Comparison of ENCODE assay signal across 8 mouse cellular contexts in the genomic region with DNA sequence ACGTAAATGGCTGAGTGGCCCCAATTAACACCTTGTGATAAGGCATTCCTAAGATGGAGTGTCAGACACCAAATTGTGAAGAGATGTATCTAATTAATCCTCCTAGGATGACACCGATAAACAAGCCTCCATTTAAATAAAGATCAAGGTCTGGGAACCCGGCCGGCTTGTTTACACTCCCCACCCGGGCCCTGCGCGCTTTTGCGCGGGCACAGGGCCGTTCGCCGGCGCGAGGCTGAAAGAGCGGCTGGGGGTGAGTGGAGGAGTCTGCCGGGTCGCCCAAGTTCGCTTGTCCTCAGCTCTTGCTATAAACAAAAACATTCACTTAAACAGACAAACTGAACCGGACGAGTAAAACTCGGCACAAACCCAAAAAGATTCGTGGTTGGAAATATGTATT. TPM values are rescaled to one million over a fixed set of nuclear protein-coding genes. Genes with fewer than 3 reads are reported as not detected.
DNase-seq lines count a peak whose midpoint lies in the region; ATAC-seq and TF ChIP-seq lines count a peak whose summit lies in the region.

No protein-coding gene starts in this region.

- DNase-seq in CD4-positive, CD25-positive, alpha-beta regulatory T cell, adult 2 months (ENCODE audit: low read depth, low spot score), result peak; percentile 37
- no peak for DNase-seq in lung, postnatal 25 days (ENCODE audit: low spot score)
- DNase-seq in limb, embryonic 11.5 days (ENCODE audit: low spot score), result peak; percentile 62
- DNase-seq in adrenal gland, postnatal 25 days, result no peak
- no peak for DNase-seq in lung, adult 2 months

- no peak for TF ChIP-seq POLR2A in lung, adult 2 months (IDR thresholded peaks at IDR 0.05; ENCODE audit: borderline replicate concordance, extremely low read depth, low read depth, low read length)

- H3K9me3 ChIP-seq in lung, embryonic 15.5 days, result no peaks in the 10 kb centered on the region
- no peaks in the 10 kb centered on the region for H3K9me3 ChIP-seq in limb, embryonic 11.5 days (ENCODE audit: control insufficient read depth, low read length)
- H3K9me3 ChIP-seq in stomach, embryonic 14.5 days (ENCODE audit: control insufficient read depth, low read depth, low read length), result no peaks in the 10 kb centered on the region

- no peak overlapping the region for H3K27ac ChIP-seq in lung, embryonic 15.5 days
- H3K27ac ChIP-seq in limb, embryonic 11.5 days (replicated peaks; ENCODE audit: low read depth, low read length), result no peak overlapping the region
- H3K27ac ChIP-seq in stomach, embryonic 14.5 days (ENCODE audit: low read length), result no peak overlapping the region

- peaks cover 71% of the 10 kb centered on the region for H3K27me3 ChIP-seq in lung, embryonic 15.5 days
- H3K27me3 ChIP-seq in limb, embryonic 11.5 days (ENCODE audit: control insufficient read depth, insufficient read depth, low read length), result peaks cover 48% of the 10 kb centered on the region
- peaks cover 47% of the 10 kb centered on the region for H3K27me3 ChIP-seq in stomach, embryonic 14.5 days (ENCODE audit: control insufficient read depth, insufficient read depth, low read length)

- peak overlapping the region; percentile 35 for H3K4me3 ChIP-seq in lung, embryonic 15.5 days
- H3K4me3 ChIP-seq in limb, embryonic 11.5 days (ENCODE audit: low read depth, low read length), result peak overlapping the region; percentile 20
- peak overlapping the region; percentile 25 for H3K4me3 ChIP-seq in stomach, embryonic 14.5 days (ENCODE audit: low read depth, low read length)
- no peak overlapping the region for H3K4me3 ChIP-seq in lung, adult 2 months (replicated peaks; ENCODE audit: extremely low read depth, low read depth, low read length)

- peak overlapping the region; percentile 70 for H3K4me2 ChIP-seq in lung, embryonic 15.5 days
- H3K4me2 ChIP-seq in limb, embryonic 11.5 days (ENCODE audit: low read depth, severe bottlenecking), result peak overlapping the region; percentile 49
- H3K4me2 ChIP-seq in stomach, embryonic 14.5 days (replicated peaks; ENCODE audit: low read depth, low read length), result peak overlapping the region; percentile 42

- WGBS in lung, embryonic 15.5 days, result under 1% methylated on average over 22 of the region's 22 CpGs
- under 1% methylated on average over 22 of the region's 22 CpGs for WGBS in limb, embryonic 11.5 days
- under 1% methylated on average over 22 of the region's 22 CpGs for WGBS in stomach, embryonic 14.5 days
- 3% methylated on average over 22 of the region's 22 CpGs for whole genome bisulfite sequencing in lung, adult 2 months

- ATAC-seq in CD4-positive, CD25-positive, alpha-beta regulatory T cell, adult 4 months, result no peak
- ATAC-seq in lung, embryonic 15.5 days (ENCODE audit: borderline replicate concordance, extremely low read depth, low FRiP score, low TSS enrichment), result no peak
- no peak for ATAC-seq in limb, embryonic 11.5 days (ENCODE audit: insufficient number of reproducible peaks, low FRiP score, low TSS enrichment, low read depth)
- no peak for ATAC-seq in stomach, embryonic 14.5 days (ENCODE audit: insufficient number of reproducible peaks, insufficient read depth, low FRiP score, low read depth)

- no peaks in the 10 kb centered on the region for H3K36me3 ChIP-seq in lung, embryonic 15.5 days
- H3K36me3 ChIP-seq in limb, embryonic 11.5 days (ENCODE audit: control insufficient read depth, insufficient read depth, low read length), result no peaks in the 10 kb centered on the region
- H3K36me3 ChIP-seq in stomach, embryonic 14.5 days (ENCODE audit: control insufficient read depth, insufficient read depth, low read length), result no peaks in the 10 kb centered on the region

- no peak overlapping the region for H3K9ac ChIP-seq in lung, embryonic 15.5 days
- H3K9ac ChIP-seq in limb, embryonic 11.5 days (ENCODE audit: low read length), result no peak overlapping the region
- no peak overlapping the region for H3K9ac ChIP-seq in stomach, embryonic 14.5 days (replicated peaks; ENCODE audit: low read depth, low read length)

- H3K4me1 ChIP-seq in lung, embryonic 15.5 days, result peaks cover 20% of the 10 kb centered on the region
- peaks cover 12% of the 10 kb centered on the region; the same call in 1 of the 2 replicates for H3K4me1 ChIP-seq in limb, embryonic 11.5 days (ENCODE audit: control insufficient read depth, insufficient read depth, low read length)
- H3K4me1 ChIP-seq in stomach, embryonic 14.5 days (ENCODE audit: control insufficient read depth, insufficient read depth, low read length), result peaks cover 13% of the 10 kb centered on the region; the same call in 1 of the 2 replicates
- H3K4me1 ChIP-seq in lung, adult 2 months (ENCODE audit: control insufficient read depth, insufficient read depth, low read length), result peaks cover 7% of the 10 kb centered on the region

- TF ChIP-seq CTCF in lung, adult 2 months (IDR thresholded peaks at IDR 0.05; ENCODE audit: insufficient read depth, low read length), result no peak

RNA-seq across cellular contexts. Expression of gene Eomes, which starts 9.6 kb away (rescaled TPM):
- under 1 TPM; 0.28 to 0.54 TPM for polyA plus RNA-seq in CD4-positive, CD25-positive, alpha-beta regulatory T cell, adult 4 months (2017; shearing (Covaris generic))
- 0.08 TPM in 1 of 2 replicates, not detected in the other for polyA plus RNA-seq in lung, embryonic 15.5 days (2015; fragmentation: Nextera tagmentation; extraction: Ambion mirVana)
- polyA plus RNA-seq in limb, embryonic 11.5 days (2014; fragmentation: Nextera tagmentation; extraction: Ambion mirVana), result 0.67 and 1.1 TPM in 2 replicates
- 0.22 TPM in 1 of 2 replicates, not detected in the other for polyA plus RNA-seq in stomach, embryonic 14.5 days (2014; fragmentation: Nextera tagmentation; extraction: Ambion mirVana)
- 0.09 and 0.43 TPM in 2 replicates for total RNA-seq in adrenal gland, postnatal 25 days (2021)
- polyA plus RNA-seq in lung, adult 2 months (2012; rRNA removed), result 0.96 and 1.3 TPM in 2 replicates

RNA-seq across cellular contexts. Expression of gene Golga4, which starts 18.4 kb away (rescaled TPM):
- polyA plus RNA-seq in CD4-positive, CD25-positive, alpha-beta regulatory T cell, adult 4 months (2017; shearing (Covaris generic)), result 10 to 100 TPM; 24.4 to 30.7 TPM
- 39.2 and 43.5 TPM in 2 replicates for polyA plus RNA-seq in lung, embryonic 15.5 days (2015; fragmentation: Nextera tagmentation; extraction: Ambion mirVana)
- 49.5 and 60.1 TPM in 2 replicates for polyA plus RNA-seq in limb, embryonic 11.5 days (2014; fragmentation: Nextera tagmentation; extraction: Ambion mirVana)
- polyA plus RNA-seq in stomach, embryonic 14.5 days (2014; fragmentation: Nextera tagmentation; extraction: Ambion mirVana), result 70.8 and 73.4 TPM in 2 replicates
- total RNA-seq in adrenal gland, postnatal 25 days (2021), result 119 and 150 TPM in 2 replicates
- polyA plus RNA-seq in lung, adult 2 months (2012; rRNA removed), result 9.0 and 17.4 TPM in 2 replicates

Comparison
In these comparisons a context has a peak if more than half of its experiments do, and no peak if none do; other contexts are left out.
1. DNase-seq: peak in CD4-positive, CD25-positive, alpha-beta regulatory T cell, adult 2 months (single experiment) and limb, embryonic 11.5 days (single experiment); none in lung, postnatal 25 days (single experiment), adrenal gland, postnatal 25 days (single experiment) and lung, adult 2 months (single experiment).
2. Peak in every context shown above with its lines, with median percentiles within 50 percentile points of each other: H3K4me2 ChIP-seq.